Mouse (Mus musculus): ENCODE data around the gene Mfap3l.

- TF ChIP-seq CTCF (IDR thresholded peaks at IDR 0.05): no peak
- no peak for TF ChIP-seq EP300 (IDR thresholded peaks at IDR 0.05; ENCODE audit: insufficient read depth, low read depth, low read length)
- no peak for TF ChIP-seq POLR2A (IDR thresholded peaks at IDR 0.05; ENCODE audit: insufficient read depth, low read depth, low read length)
These were observed 9.2 kb upstream of the Mfap3l start for GRCm38 (mm10) chr8:60623438-60623837.

Data from heart, adult 2 months (tissue).